Mouse (Mus musculus) hindbrain, embryonic 14.5 days (tissue): ENCODE measurements around the gene Trim65. TPM values are rescaled to one million over a fixed set of nuclear protein-coding genes. Genes with fewer than 3 reads are reported as not detected.

Experiments used
- ATAC-seq: fragments of 200-750 bp; cut with Nextera tagmentation; 2 replicates; pipeline ENCODE4 v1.8.0; 2017; ENCODE audit warnings: moderate number of reproducible peaks, mild to moderate bottlenecking, moderate TSS enrichment, moderate library complexity; ENCODE audit not compliant: low FRiP score
- DNase-seq: peaks from one replicate; pipeline ENCODE4 v3.0.0-alpha.2; 2015; ENCODE audit warnings: low spot score
- H3K27ac ChIP-seq: fragments of 300-500 bp; sonication (generic); 2 replicates; pipeline ENCODE4 v1.5.1; 2014; ENCODE audit warnings: mild to moderate bottlenecking, moderate library complexity
- H3K27me3 ChIP-seq: fragments of 300-500 bp; sonication (generic); 2 replicates; pipeline ENCODE4 v1.6.1; 2014; ENCODE audit warnings: mild to moderate bottlenecking, low read length, mixed read lengths; ENCODE audit not compliant: control insufficient read depth, insufficient read depth
- H3K36me3 ChIP-seq: fragments of 300-500 bp; sonication (generic); replicated peaks from 2 replicates; pipeline ENCODE4 v1.6.1; 2014; ENCODE audit not compliant: control insufficient read depth, insufficient read depth
- H3K4me1 ChIP-seq: fragments of 300-500 bp; sonication (generic); replicated peaks from 2 replicates; pipeline ENCODE4 v1.6.1; 2014; ENCODE audit warnings: antibody characterized with exemption, low read length, mixed read lengths; ENCODE audit not compliant: control insufficient read depth, insufficient read depth
- H3K4me2 ChIP-seq: fragments of 300-500 bp; sonication (generic); replicated peaks from 2 replicates; pipeline ENCODE4 v1.6.1; 2014; ENCODE audit warnings: mild to moderate bottlenecking, moderate library complexity
- H3K4me3 ChIP-seq: fragments of 300-500 bp; sonication (generic); replicated peaks from 2 replicates; pipeline ENCODE4 v1.5.1; 2014; ENCODE audit warnings: mild to moderate bottlenecking, low read length
- H3K9ac ChIP-seq: fragments of 300-500 bp; sonication (generic); 2 replicates; pipeline ENCODE4 v1.6.1; 2014
- H3K9me3 ChIP-seq: fragments of 300-500 bp; sonication (generic); 2 replicates; pipeline ENCODE4 v1.6.1; 2016; ENCODE audit warnings: low read length; ENCODE audit not compliant: control insufficient read depth
- WGBS: fragments of 180-500 bp; shearing (Covaris S2); extraction: QIAGEN DNeasy Blood & Tissue Kit; methylation state at CpG from one replicate; pipeline ENCODE4 v1.1.7; 2014; 5-methylcytosine and 5-hydroxymethylcytosine counted together
- polyA plus RNA-seq: library from polyadenylated mRNA; unstranded; fragments of >200 nt; fragmentation: Nextera tagmentation; extraction: Ambion mirVana; gene quantifications from 2 replicates; pipeline ENCODE4 v1.2.1, GENCODE M21; 2014

Trim65 gene
- polyA plus RNA-seq, 1 experiment from 2014 or later = 2.9 TPM

DNA sequence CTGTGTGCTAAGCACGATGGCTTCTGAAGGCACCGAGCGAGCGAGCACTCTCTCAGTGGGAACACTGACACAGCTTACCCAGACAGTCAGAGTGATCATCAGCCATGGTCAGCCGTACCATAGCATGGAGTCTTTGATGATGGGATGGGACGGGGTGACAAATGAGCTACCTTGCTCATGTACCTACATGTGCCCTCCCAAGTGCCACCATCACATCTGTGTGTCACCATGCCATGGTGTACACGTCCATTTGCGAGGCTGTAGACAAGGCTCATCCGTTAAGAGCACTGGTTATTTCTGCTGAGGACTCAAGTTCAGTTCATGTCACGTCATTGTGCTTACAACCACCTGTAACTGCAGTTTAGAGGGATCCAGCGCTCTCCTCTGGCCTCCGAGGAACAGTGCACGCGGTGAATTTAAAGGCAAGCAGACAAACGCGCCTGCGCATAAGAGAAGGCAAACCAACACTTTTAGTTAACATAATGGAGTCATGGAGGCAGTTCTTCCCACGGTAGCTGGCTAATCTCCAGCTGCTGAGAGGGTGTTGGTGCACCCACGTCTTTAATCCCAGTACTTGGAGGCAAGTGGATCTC is 19.2 kb downstream of the Trim65 start:
- DNase-seq (no peak), ATAC-seq (no peak)
- Histone ChIP-seq H3K9ac (no peak overlapping the region), H3K4me1 (peaks cover 21% of the 10 kb centered on the region; the same call in 1 of the 2 replicates), H3K9me3 (no peaks in the 10 kb centered on the region), H3K4me2 (no peak overlapping the region), H3K27ac (no peak overlapping the region), H3K27me3 (peaks cover 55% of the 10 kb centered on the region), H3K4me3 (no peak overlapping the region), H3K36me3 (no peaks in the 10 kb centered on the region)
- WGBS = 83% methylated on average over 19 of the region's 19 CpGs

DNA sequence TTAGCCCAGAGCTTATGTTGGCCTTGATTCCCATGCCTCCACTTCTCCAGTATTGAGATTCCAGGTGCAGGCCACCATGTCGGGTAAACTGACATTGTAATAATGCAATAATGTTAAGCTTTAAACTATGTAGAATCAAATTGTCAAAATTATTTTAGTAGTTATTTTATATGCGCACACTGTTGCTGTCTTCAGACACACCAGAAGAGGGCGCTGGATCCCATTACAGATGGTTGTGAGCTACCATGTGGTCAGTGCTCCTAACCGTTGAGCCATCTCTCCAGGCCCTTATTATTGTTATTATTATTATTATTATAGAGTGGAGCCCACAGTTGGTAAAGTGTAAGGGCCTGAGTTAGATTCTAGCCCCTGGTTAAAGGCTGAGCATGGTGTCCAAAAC is 19.9 kb downstream of the Trim65 start:
- no peak overlapping the region for H3K4me2 ChIP-seq
- no peaks in the 10 kb centered on the region for H3K36me3 ChIP-seq
- WGBS = 79% methylated on average over 4 of the region's 4 CpGs
- peaks cover 24% of the 10 kb centered on the region; the same call in 1 of the 2 replicates for H3K4me1 ChIP-seq
- H3K4me3 ChIP-seq = no peak overlapping the region
- no peak overlapping the region for H3K9ac ChIP-seq
- ATAC-seq (no peak), DNase-seq (no peak)
- no peak overlapping the region for H3K27ac ChIP-seq
- H3K27me3 ChIP-seq = peaks cover 62% of the 10 kb centered on the region
- no peaks in the 10 kb centered on the region for H3K9me3 ChIP-seq

DNA sequence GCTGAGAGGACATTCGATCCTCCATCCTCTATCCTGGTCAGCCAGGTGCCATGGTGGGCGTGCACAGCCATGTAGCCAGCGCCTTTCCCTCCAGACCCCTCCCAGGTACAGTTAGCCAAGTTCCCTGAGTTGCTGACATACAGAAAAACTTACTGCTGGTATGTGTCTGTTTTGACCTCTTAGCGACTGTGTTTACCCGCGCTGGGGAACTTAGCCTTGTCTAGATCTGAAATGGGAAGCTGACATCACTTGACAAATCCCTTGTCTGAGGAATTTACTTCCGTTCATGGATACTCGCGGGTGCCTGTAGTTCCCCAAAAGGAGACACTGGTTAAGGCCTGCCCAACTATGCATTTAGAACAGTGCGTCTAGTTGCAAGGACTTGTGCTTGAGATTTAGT is 20.4 kb downstream of the Trim65 start:
- H3K36me3 ChIP-seq = no peaks in the 10 kb centered on the region
- no peak overlapping the region for H3K27ac ChIP-seq
- peaks cover 67% of the 10 kb centered on the region for H3K27me3 ChIP-seq
- H3K4me1 ChIP-seq = peaks cover 27% of the 10 kb centered on the region; the same call in 1 of the 2 replicates
- peak overlapping the region; percentile 34; the same call in 1 of the 2 replicates for H3K4me3 ChIP-seq
- ATAC-seq = no peak
- H3K9ac ChIP-seq = 0 out of 2 replicates have a peak overlapping the region, but pooled peaks have one; percentile 49
- WGBS = 35% methylated on average over 10 of the region's 10 CpGs
- DNase-seq = no peak
- H3K9me3 ChIP-seq = no peaks in the 10 kb centered on the region
- H3K4me2 ChIP-seq = peak overlapping the region; percentile 52

DNA sequence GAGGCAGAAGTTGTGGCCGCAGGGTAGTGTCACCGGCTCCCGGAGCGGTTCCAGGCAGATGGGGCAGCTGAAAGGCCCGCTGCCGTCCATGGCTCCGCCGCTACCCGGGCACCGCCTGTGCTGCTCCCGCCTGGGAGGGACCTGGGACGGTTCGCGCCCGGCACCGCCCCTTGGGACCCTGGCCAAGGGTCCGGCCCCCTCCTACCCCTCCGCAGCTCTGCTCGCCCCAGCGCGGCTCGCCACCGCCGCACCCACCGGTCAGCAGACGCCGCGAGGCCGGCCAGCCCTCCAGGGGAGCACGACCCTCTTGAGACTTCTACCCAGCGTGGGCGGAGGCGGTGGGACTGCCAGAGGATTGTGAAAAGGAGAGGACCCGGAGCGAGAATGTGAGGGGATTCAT is 20.8 kb downstream of the Trim65 start:
- Histone ChIP-seq H3K4me1 (peaks cover 27% of the 10 kb centered on the region; the same call in 1 of the 2 replicates), H3K27me3 (peaks cover 69% of the 10 kb centered on the region), H3K27ac (no peak overlapping the region), H3K9ac (peak overlapping the region; percentile 49), H3K9me3 (no peaks in the 10 kb centered on the region), H3K4me3 (peak overlapping the region; percentile 34), H3K36me3 (no peaks in the 10 kb centered on the region), H3K4me2 (peak overlapping the region; percentile 52)
- 1% methylated on average over 35 of the region's 35 CpGs for WGBS
- no peak for DNase-seq
- no peak for ATAC-seq

DNA sequence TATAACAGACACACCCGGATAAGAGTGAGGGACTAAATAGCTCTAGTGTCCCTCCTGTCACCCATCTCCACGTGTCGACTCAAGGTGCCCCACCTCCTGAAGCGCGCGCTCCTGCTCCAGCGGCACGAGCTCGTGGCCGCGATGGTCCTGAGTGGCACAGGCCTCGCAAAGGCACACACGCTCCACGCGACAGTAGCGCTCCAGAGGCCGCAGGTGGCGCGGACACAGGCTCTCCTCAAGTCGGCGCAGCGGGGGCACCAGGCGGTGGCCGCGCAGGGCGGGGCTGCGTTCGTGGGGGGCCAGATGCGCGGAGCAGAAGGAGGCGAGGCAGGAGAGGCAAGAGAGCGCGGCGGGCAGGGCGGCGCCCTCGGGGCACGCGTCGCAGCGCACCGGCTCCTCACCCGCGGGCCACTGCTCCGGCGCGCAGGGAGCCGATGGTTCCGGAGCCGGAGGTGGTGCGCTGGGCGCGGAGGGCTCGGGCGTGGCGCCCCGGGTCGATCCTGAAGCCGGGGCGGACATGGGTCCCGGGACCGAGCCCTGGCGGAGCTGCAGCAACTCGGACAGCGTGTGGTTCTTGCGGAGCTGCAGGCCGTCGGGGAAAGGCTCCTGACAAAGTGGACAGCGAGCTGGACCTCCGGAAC is 21.4 kb downstream of the Trim65 start:
- DNase-seq (no peak), ATAC-seq (no peak)
- H3K4me3 ChIP-seq = peak overlapping the region; percentile 34
- WGBS = 3% methylated on average over 59 of the region's 70 CpGs
- peak overlapping the region; percentile 52 for H3K4me2 ChIP-seq
- peaks cover 28% of the 10 kb centered on the region; the same call in 1 of the 2 replicates for H3K4me1 ChIP-seq
- no peak overlapping the region for H3K27ac ChIP-seq
- H3K9me3 ChIP-seq = no peaks in the 10 kb centered on the region
- peaks cover 69% of the 10 kb centered on the region for H3K27me3 ChIP-seq
- H3K36me3 ChIP-seq = no peaks in the 10 kb centered on the region
- H3K9ac ChIP-seq = peak overlapping the region; percentile 49

DNA sequence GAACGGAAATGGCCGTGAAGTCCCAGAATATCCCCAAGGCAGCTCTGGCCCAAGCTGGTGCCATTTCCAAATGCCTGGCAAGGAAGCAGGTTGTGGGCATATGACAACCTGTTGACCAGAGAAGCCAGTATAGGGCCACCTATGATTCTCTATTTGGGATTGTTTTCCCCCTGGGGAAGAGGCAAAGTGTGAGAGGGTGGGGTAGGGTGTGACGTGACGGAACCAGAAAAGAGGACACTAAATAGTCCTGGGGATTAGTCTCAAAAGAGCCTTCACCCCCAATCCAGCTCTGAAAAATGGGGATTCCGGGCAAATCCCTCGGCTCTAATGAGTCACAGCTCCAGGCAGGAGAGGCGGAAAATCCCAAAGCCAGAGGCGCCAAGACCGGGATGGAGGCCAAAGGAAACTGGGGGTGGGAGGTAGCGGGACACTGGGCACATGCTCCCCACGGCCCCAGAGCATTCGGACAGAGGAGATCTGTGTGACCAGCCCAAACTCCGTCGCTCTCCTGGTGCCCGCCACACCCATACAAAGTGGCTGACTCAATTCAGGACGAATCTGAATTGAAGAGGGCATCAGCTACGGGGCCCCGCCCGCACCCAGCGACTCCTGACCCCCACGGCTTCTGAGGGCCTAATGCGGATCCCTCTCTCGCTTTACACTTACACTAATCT is 22.3 kb downstream of the Trim65 start:
- Histone ChIP-seq H3K4me2 (peak overlapping the region; percentile 52), H3K27me3 (peaks cover 69% of the 10 kb centered on the region), H3K27ac (no peak overlapping the region), H3K9ac (no peak overlapping the region), H3K9me3 (no peaks in the 10 kb centered on the region), H3K4me1 (peaks cover 38% of the 10 kb centered on the region), H3K36me3 (no peaks in the 10 kb centered on the region), H3K4me3 (peak overlapping the region; percentile 34)
- ATAC-seq (no peak), DNase-seq (peak; percentile 27)
- 4% methylated on average over 23 of the region's 23 CpGs for WGBS

DNA sequence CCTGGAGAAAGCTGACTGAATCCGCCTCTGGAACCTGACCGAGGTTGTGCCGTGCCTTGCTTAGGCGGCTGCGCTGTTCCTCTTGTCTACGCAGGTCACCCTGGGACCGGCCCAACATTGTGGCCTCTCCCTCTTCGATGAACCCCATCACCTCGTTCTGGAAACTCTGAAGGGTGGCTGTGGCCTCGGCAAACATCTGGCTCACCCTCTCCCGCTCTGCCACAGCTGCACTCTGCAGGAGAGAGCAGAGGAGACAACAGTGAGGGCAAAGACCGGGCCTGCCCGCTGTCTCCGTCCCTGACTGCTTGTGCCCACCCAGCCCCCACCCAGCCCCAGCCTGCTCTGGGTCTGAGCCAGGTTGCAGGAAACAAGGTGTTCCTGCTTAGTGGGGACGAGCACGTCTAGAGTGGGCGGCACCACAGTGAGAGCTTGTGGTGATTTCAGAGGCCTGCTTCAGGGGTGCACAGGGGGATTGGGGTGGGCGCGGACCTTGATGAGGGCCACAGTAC is 23.1 kb downstream of the Trim65 start:
- H3K9ac ChIP-seq = no peak overlapping the region
- no peak overlapping the region; the same call in 1 of the 2 replicates for H3K4me2 ChIP-seq
- no peak overlapping the region for H3K27ac ChIP-seq
- no peaks in the 10 kb centered on the region for H3K9me3 ChIP-seq
- peaks cover 39% of the 10 kb centered on the region for H3K4me1 ChIP-seq
- ATAC-seq (no peak), DNase-seq (no peak)
- peaks cover 69% of the 10 kb centered on the region for H3K27me3 ChIP-seq
- H3K36me3 ChIP-seq = no peaks in the 10 kb centered on the region
- WGBS = 11% methylated on average over 19 of the region's 19 CpGs
- H3K4me3 ChIP-seq = peak overlapping the region; percentile 34; the same call in 1 of the 2 replicates

DNA sequence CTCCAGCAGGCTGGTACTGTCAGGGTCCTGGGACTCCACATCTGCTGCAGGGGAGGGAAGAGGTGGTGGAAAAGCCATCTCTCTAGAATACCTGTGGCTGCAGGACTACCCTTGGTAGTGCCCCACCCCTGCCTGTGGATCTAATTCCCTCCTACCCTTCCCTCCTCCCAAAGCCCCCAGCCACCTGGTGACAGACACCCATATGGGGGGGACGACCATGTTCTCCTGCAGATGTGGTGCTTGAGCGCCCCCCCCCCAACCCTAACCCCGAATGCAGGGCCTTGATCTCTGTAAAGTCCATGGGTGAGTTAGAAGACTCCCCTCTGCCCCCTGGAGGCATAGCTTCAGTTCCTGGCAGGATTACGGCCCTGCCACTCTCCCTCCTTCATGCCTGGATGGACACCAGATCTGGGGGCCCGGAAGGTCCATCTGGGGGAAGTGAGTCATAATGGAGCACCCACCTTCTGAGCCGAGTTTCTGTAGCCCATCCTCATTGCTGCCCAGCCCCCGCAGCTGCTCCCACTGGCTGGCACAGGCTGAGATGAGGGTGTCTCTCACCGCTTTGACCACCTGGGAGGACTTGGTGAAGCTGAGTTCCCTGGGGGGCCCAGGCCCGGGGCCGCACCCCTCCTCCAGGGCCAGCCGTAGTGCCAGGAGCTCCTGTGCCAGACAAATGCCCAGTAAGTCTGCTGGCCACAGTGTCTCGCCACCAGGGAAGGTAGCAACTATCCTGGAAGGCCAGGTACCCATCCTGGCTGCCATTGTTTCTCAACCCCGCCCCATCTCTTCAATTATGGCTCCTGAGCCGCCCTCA is 23.8 kb downstream of the Trim65 start:
- Histone ChIP-seq H3K4me1 (peaks cover 39% of the 10 kb centered on the region), H3K36me3 (no peaks in the 10 kb centered on the region), H3K9me3 (no peaks in the 10 kb centered on the region), H3K4me3 (no peak overlapping the region), H3K4me2 (no peak overlapping the region), H3K27me3 (peaks cover 67% of the 10 kb centered on the region), H3K9ac (no peak overlapping the region), H3K27ac (no peak overlapping the region)
- DNase-seq = no peak
- WGBS = 17% methylated on average over 13 of the region's 14 CpGs
- no peak for ATAC-seq
